Mouse (Mus musculus): ENCODE measurements around the gene Vmn1r177. TPM values are rescaled to one million over a fixed set of nuclear protein-coding genes. Genes with fewer than 3 reads are reported as not detected.

Vmn1r177 gene
- not detected in 2 replicates for polyA plus RNA-seq (2012; rRNA removed)

GRCm38 (mm10) chr7:23866349-23866748, at the start of gene Vmn1r177:
Gene Vmn1r177 (minus strand): TSS chr7:23866449.

DNA sequence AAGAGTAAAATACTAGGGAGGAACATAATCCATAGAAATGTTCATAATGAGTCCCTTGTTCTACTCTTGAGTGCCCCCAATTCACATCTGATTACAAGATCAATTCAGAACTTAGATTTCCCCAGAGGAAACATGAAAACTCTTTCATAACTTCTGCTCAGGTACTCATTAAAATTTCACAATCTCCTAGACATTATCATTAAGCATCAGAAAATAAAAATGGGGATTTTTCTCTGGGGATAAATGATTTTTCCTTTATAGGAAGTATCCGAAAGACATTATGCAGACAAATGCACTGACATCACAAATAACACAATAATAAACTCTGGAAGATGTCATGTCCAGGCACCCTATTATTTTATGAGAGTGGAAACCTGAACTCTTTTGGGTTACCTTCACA, 25.5 kb upstream of the Vmn1r177 start, which contains the start of gene Vmn1r178:
Gene Vmn1r178, plus strand, starts transcription at position 301 of the 400 bp plus-strand sequence.

DNA sequence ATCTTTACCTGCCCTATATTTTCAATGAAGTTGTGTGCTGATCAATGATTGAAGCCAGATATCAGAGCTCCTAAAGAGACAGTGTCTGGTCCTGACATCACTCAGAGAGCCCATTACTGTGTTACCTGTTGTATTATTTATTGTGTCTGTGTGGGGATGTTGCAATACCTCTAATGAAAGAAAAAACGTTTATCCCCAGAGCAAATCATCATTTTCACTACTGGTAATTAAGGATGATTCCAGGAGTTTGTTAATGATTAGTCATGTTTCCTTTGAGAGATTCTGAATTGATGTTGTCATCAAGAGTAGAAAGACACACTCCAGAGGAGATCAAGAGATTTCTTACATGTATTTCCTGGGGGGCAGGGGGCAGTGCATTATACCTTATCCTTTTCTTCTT, 29.0 kb downstream of the Vmn1r177 start, which contains the start of gene Vmn1r176:
Gene Vmn1r176, minus strand, starts transcription at position 101 of the 400 bp plus-strand sequence.

Other genes with a start within 250 kb of the Vmn1r177 start
- not detected in 2 replicates for gene Vmn1r171, start 235.7 kb downstream of the Vmn1r177 start, polyA plus RNA-seq (2012; rRNA removed)
- gene Vmn1r172, start 208.1 kb downstream of the Vmn1r177 start, polyA plus RNA-seq (2012; rRNA removed) = not detected in 2 replicates
- not detected in 2 replicates for gene Vmn1r173, start 165.7 kb downstream of the Vmn1r177 start, polyA plus RNA-seq (2012; rRNA removed)
- gene Vmn1r174, start 114.2 kb downstream of the Vmn1r177 start, polyA plus RNA-seq (2012; rRNA removed) = not detected in 2 replicates
- not detected in 2 replicates for gene Vmn1r175, start 55.8 kb downstream of the Vmn1r177 start, polyA plus RNA-seq (2012; rRNA removed)
- gene Vmn1r176, start 29.1 kb downstream of the Vmn1r177 start, polyA plus RNA-seq (2012; rRNA removed) = not detected in 2 replicates
- not detected in 2 replicates for gene Vmn1r178, start 25.6 kb upstream of the Vmn1r177 start, polyA plus RNA-seq (2012; rRNA removed)
- not detected in 2 replicates for gene Vmn1r179, start 60.5 kb upstream of the Vmn1r177 start, polyA plus RNA-seq (2012; rRNA removed)
- not detected in 2 replicates for gene Vmn1r180, start 84.2 kb upstream of the Vmn1r177 start, polyA plus RNA-seq (2012; rRNA removed)
- gene Vmn1r181, start 108.2 kb upstream of the Vmn1r177 start, polyA plus RNA-seq (2012; rRNA removed) = not detected in 2 replicates
- gene V1rd19, start 135.2 kb upstream of the Vmn1r177 start, polyA plus RNA-seq (2012; rRNA removed) = not detected in 2 replicates
- gene Vmn1r183, start 186.8 kb upstream of the Vmn1r177 start, polyA plus RNA-seq (2012; rRNA removed) = not detected in 2 replicates
- 33.7 and 35.4 TPM in 2 replicates for gene Zfp180, start 215.5 kb upstream of the Vmn1r177 start, polyA plus RNA-seq (2012; rRNA removed)
- gene Zfp112, start 245.9 kb upstream of the Vmn1r177 start, polyA plus RNA-seq (2012; rRNA removed) = 6.0 and 6.2 TPM in 2 replicates

Data from central nervous system, embryonic 14 days (tissue).